Mouse (Mus musculus) left cerebral cortex, postnatal 14 days (tissue): Measurements from ENCODE around the gene Ms4a15. TPM values are rescaled to one million over a fixed set of nuclear protein-coding genes. Genes with fewer than 3 reads are reported as not detected.

ENCODE experiments used
- DNase-seq, 2 experiments: peaks; one replicate each; pipeline ENCODE4 v3.0.0; 2021 to 2022; ENCODE audit warnings: low spot score in 2 of 2, mixed read lengths in 1 of 2
- intact Hi-C: fragments of 180-260 bp; cut with DNase I; formaldehyde crosslinking; loops from one replicate; pipeline ENCODE4 v1.15.1; 2025
- total RNA-seq, 2 experiments: library from RNA; stranded (reverse); gene quantifications; 2 replicates each; pipeline ENCODE4 v1.2.3; 2021

Gene Ms4a15
- total RNA-seq, 2 experiments from 2014 or later: 0.80 TPM; not detected in 1

- intact Hi-C loops: no loop called here
- DNase-seq: no peak
Observed at GRCm38 (mm10) chr19:10970457-10970856, 22.6 kb downstream of the Ms4a15 start.

DNA sequence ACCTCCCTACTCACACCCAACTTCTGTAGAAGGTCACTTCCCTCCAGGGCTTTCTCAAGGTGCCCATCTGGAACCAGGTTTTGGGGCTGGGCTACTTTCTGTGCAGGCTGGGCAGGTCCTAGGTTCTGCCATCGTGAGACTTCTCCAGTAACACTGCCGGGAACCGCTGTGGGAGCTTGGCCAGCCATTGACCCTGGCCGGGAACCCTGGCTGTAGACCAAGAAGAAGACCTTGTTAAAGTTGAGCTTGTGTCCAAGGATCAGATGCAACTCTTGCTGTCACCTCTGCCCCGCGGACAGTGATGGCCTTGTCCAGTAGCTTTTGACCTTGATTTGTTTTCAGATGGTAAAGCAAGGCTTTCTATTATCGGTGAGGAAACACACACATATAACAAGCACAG is 24.5 kb downstream of the Ms4a15 start:
- intact Hi-C loops: no loop called here
- DNase-seq: no peak

DNA sequence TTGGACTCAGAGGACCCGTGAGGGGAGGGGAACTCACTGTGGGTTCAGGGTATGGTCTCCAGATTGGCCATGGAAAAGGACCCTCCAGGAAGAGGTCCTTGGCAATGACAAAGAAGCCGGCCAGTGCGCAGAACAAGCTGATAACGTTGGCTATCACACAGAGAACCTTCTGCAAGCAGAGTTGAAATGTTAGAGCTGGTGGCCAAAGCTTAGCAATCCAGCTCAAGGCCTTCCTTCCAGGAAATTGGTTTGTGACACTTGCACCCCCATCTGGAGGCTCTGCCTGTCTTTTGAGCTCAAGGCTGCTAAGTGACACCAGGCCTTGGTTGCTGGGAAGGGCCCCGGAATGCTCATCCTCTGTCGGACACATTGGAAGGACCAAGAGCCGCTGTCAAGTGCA is 27.3 kb downstream of the Ms4a15 start:
- DNase-seq: no peak
- intact Hi-C loops: no loop called here

DNA sequence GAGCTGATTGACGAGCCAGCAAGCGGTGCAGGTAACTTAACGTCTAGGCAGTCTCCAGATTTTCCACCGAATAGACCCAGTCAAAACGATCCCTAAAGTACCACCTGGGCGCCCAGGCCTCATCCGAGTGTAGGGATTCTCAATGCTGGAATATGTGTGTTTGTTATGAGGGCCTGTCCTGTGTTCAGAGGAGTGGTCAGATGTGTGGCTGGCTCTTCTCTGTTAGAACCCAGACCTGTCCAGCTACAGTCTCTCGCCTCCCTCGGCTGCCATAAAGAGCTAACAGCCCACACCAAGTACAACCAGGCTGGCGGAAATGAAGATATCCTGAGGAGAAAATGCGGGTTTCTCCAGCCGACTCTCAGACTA is 33.1 kb downstream of the Ms4a15 start:
- intact Hi-C loops: loop anchor here (5.0 to 10.0 kb wide), 2 partner anchors 245 to 293 kb away; no protein-coding TSS in a partner anchor
- DNase-seq: no peak

DNA sequence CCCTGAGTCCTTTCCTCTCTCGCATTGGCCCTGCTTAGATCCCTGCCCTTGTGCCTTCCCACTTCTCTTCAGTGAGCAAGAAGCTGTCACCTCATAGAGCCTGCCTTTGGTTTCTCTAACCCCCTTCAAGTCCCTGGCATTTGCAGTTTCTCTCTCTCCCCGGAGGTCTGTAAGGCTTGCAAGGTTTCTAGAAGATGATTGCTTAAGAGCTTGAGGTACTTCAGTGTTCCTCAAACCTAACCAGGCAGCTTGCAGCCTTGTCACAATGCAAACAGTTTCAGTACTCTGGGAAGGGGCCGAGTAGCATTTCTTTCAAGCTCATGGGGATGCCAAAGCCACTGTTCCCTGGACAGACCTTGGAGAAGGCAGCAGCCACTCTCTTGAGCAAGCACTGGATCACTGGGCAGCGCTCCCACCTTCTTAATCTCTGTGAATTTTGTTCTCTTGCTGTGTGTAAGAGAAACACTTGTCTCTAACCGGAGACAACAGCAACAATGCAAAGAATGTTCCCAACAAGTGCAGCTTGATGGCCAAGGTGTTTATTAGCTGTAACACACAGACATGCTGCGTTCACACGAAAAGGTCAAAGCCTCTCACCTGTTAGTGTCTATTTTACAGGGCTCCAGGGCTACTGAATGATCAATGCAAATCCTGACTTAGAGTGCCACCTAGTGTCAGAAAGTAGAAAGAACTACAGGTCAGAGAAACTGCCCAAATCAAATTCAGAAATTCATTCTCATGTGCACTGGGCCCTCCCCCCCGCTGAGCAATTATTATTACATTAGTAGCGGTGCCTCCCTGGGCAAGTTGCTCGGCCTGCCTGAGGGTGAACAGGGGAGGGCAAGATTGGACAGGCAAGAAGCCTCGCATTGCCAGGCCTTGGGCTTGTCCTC is 33.7 kb downstream of the Ms4a15 start:
- DNase-seq: peak; percentile 67
- intact Hi-C loops: loop anchor here (5.0 to 10.0 kb wide), 2 partner anchors 245 to 292 kb away; no protein-coding TSS in a partner anchor

- peak; percentile 26 to 64 for DNase-seq
- intact Hi-C loops: loop anchor here (10.0 kb wide), 1 partner anchor 237 kb away; no protein-coding TSS in a partner anchor
Observed at GRCm38 (mm10) chr19:10952021-10952939, 40.8 kb downstream of the Ms4a15 start.

DNA sequence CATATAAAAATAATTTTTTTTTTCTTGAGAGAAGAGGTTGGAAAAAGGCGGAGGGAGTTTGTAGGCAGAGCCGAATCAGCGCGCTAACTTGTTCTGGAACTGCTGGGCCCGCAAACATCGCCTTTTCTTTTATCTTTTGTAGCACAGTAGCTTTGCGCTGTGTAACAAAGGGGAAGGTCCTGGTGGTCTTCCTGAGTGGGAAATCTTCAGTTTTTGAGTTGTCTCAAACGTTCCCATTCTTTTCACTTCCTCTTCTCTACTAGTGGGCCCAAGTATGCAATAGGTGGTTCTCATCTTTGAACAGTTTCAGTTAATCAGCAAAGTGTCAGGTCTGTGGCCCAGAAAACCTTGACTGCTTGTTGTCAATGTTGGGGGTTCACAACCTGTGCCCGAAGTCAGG is 43.5 kb downstream of the Ms4a15 start:
- intact Hi-C loops: loop anchor here (5.0 kb wide), 1 partner anchor 42 kb away; no protein-coding TSS in a partner anchor
- peak in 1 of 2 experiments; percentile 20 for DNase-seq

DNA sequence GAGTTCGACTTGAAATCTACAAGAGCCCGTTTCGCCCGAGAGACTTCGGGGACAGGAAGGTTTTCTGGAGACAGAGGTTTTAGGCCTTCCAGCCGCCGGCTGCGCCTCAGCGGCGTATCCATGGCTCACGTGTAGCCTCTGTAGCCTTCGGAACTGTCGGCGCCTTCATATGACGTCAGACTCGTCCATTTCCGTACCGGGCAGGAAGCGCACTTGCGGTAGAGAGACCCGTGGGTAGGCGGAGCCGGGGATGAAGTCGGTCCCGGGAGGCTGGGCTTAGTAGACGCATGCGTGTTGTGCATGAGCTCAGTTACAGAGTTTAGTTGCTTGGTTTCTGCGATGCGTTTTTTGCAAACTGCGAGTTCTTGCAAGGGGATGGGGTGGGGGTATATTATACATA is 43.9 kb downstream of the Ms4a15 start, which contains the start of gene Ccdc86:
TSS of gene Ccdc86 (minus strand) at position 155 of the 400 bp plus-strand sequence.
- intact Hi-C loops: loop anchor here (5.0 kb wide), 1 partner anchor 42 kb away; no protein-coding TSS in a partner anchor

GRCm38 (mm10) chr19:10948416-10948815 is 44.6 kb downstream of the Ms4a15 start:
- DNase-seq: no peak

More for the DNA sequence above, 43.9 kb downstream of the Ms4a15 start, which contains the start of gene Ccdc86:
- peak; percentile 98 for DNase-seq

GRCm38 (mm10) chr19:10947219-10947618 is 45.8 kb downstream of the Ms4a15 start:
- intact Hi-C loops: loop anchor here (5.0 kb wide), 1 partner anchor 40 kb away; no protein-coding TSS in a partner anchor
- DNase-seq: no peak

More at GRCm38 (mm10) chr19:10948416-10948815, 44.6 kb downstream of the Ms4a15 start:
- intact Hi-C loops: loop anchor here (5.0 kb wide), 1 partner anchor 41 kb away; no protein-coding TSS in a partner anchor

DNA sequence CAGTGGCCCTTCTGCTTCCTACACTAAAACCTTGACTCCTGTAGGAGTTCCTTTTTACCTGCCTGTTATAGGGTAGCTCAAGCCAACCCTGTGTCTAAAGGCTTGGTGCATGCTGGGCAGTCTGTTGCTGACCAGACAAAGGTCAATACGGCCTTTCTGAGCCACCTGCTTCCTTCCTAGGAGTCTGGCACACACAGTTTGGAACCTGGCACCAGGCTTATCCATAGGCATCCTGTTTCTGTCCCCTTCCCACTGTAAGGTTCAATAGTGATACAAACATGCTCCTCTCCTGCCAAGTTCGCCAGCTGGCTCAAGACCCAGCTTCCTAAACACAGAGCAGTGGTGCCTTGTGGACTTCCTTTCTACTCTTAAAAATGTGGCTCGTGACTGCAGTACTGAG is 46.5 kb downstream of the Ms4a15 start:
- DNase-seq: no peak
- intact Hi-C loops: loop anchor here (5.0 kb wide), 1 partner anchor 39 kb away; no protein-coding TSS in a partner anchor

DNA sequence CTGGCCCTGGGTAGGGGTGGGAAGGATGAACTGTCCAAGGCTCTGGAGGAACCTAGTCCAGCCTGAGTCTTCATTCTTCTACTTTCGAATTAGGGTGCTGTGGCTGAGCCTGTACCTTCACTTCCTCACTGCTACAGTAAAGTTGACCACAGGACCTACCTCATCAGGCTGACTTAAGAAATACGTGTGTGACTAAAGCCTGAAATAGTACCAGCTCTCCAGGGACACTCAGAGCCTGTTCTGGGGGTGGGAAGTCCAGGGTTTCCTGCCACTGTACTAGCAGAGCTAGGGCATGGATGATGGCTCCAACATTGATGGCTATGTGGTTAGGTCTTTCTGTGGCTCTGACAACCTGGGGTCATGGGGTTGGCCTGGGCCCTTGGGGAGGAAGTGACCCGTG is 49.1 kb downstream of the Ms4a15 start:
- DNase-seq: no peak
- intact Hi-C loops: loop anchor here (5.0 kb wide), 1 partner anchor 47 kb away; the partner anchor contains the start of gene Prpf19

GRCm38 (mm10) chr19:10940801-10941457 is 52.1 kb downstream of the Ms4a15 start:
- DNase-seq: peak in 1 of 2 experiments; percentile 15
- intact Hi-C loops: loop anchor here (5.0 kb wide), 1 partner anchor 44 kb away; the partner anchor contains the start of gene Prpf19

DNA sequence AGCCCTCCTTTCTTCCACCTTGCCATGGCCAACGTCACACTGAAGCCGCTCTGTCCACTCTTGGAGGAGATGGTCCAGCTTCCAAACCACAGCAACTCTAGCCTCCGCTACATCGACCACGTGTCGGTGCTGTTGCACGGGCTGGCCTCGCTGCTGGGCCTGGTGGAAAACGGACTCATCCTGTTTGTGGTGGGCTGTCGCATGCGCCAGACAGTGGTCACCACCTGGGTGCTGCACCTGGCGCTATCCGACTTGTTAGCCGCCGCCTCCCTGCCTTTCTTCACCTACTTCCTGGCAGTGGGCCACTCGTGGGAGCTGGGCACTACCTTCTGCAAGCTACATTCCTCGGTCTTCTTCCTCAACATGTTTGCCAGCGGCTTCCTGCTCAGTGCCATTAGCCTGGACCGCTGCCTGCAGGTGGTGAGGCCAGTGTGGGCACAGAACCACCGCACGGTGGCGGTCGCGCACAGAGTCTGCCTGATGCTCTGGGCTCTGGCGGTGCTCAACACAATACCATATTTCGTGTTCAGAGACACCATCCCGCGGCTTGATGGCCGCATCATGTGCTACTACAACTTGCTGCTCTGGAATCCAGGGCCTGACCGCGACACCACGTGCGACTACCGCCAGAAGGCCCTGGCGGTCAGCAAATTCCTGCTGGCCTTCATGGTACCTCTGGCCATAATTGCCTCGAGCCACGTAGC is 52.8 kb downstream of the Ms4a15 start:
- peak; percentile 74 for DNase-seq
- intact Hi-C loops: loop anchor here (5.0 kb wide), 1 partner anchor 43 kb away; the partner anchor contains the start of gene Prpf19

DNA sequence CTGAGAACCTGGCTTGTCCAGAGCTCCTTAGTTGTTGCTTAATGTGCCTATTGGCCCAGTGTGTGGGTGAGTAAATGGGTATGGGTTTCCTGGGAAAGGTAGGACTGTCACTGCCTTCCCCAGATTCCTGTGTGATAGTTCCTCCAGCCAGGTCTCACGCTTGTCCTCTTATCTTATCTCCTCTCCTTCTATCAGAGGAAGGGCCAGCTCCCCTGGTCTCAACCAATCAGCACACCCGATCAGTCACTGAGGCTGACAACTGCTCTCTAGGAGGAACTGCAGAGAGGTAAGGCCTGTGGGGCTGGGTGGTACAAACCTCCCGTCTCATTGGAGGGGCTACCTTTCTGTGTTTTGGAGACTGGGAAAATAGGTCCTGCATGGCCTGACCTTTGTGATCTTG is 54.3 kb downstream of the Ms4a15 start:
- no peak for DNase-seq
- intact Hi-C loops: no loop called here

GRCm38 (mm10) chr19:10937110-10937563 is 55.9 kb downstream of the Ms4a15 start, which contains the start of gene Ptgdr2:
TSS of gene Ptgdr2 (plus strand) at chr19:10937160.
- DNase-seq: no peak
- intact Hi-C loops: no loop called here

DNA sequence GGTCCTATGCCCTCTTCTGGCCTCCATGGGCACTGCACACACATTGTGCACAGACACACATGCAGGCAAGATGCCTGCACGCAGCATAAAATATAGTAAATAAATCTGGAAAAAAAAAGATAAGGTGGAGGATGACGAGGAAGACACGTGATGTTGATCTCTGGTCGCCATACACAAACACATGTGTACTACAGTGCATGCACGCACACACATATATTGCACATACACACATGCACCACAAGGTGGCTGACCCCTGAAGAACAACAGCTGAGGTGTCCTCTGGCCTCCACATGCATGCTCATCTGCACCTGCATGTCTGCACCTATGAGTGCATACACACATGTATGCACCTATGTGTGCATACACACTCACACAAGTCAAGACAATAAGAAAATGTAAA is 57.0 kb downstream of the Ms4a15 start:
- intact Hi-C loops: no loop called here
- DNase-seq: no peak

- intact Hi-C loops: no loop called here
- peak; percentile 40 to 41 for DNase-seq
Observed at GRCm38 (mm10) chr19:10935029-10935428, 58.0 kb downstream of the Ms4a15 start.
